In the genomic region with DNA sequence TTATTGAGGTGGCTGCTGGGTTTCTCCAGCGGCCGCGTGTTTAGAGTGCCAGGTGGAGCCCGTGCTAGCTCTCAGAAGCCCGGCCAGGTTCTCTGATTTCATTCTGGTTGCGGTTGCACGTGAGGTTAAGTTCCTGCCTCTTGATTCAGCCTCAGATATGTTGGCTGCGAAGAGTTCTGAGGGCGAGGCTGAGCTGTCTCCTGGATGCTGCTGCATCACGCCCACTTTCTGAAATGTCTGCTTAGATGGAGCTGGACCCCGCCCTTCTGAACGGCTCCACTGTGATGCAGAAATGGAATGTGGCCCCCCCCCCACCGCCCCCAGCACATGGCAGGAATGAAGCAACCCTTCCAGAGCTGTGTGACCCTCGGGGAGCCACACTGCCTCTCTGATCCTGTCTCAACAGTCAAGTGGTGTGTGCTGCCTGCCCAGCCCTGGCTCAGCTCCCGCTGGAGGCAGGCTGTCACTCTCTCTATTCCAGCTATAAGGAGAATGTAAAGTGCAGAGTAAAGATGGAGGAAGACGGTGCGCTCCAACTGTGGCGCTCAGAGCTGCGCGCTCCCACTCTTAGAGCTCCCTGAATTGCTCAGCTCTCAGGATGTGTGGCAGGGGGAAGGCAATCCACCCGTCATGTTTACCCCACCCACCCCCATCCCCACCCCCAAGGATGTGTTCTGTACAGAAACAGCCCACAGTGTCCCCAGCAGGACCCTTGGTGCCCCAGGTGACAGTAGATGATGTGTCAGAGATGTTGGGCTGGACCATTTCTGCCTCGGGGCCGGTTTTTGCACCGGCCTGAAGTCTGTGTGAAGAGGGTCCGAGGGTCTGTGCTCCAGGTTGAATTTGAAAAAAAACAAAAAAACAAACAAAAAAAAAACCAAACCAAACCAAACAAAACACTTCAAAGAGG, we compare ENCODE assay signal across 8 mouse cellular contexts. TPM values are rescaled to one million over a fixed set of nuclear protein-coding genes. Genes with fewer than 3 reads are reported as not detected.
DNase-seq lines count a peak whose midpoint lies in the region; ATAC-seq and TF ChIP-seq lines count a peak whose summit lies in the region.

No protein-coding gene starts in this region.

- TF ChIP-seq POLR2A in heart, adult 2 months (IDR thresholded peaks at IDR 0.05; ENCODE audit: insufficient read depth, low read depth, low read length): no peak

- H3K4me2 ChIP-seq in heart, embryonic 12.5 days: peak overlapping the region; percentile 62
- peak overlapping the region; percentile 39 for H3K4me2 ChIP-seq in hindbrain, embryonic 12.5 days (replicated peaks)
- H3K4me2 ChIP-seq in stomach, embryonic 16.5 days (ENCODE audit: low read depth, low read length): no peak overlapping the region

- 0 out of 2 replicates have a peak overlapping the region, but pooled peaks have one; percentile 40 for H3K27ac ChIP-seq in heart, embryonic 12.5 days (ENCODE audit: poor library complexity, severe bottlenecking)
- no peak overlapping the region; the same call in 1 of the 2 replicates for H3K27ac ChIP-seq in heart, adult 2 months
- H3K27ac ChIP-seq in hindbrain, embryonic 12.5 days: peak overlapping the region; percentile 23; the same call in 1 of the 2 replicates
- H3K27ac ChIP-seq in stomach, embryonic 16.5 days (ENCODE audit: low read length): no peak overlapping the region

- no peak for DNase-seq in heart, adult 2 months
- DNase-seq in spleen, postnatal 36 days (ENCODE audit: low spot score in 2 of 2): peak; percentile 17 to 22
- no peak for DNase-seq in spleen, adult 12 weeks (ENCODE audit: low spot score)
- DNase-seq in ovary, postnatal 36 days (ENCODE audit: low spot score): no peak
- DNase-seq in layer of hippocampus, postnatal 14 days (ENCODE audit: low spot score in 2 of 2): no peak

- intact Hi-C loops in heart, adult 2 months (cut with DNase I): no loop called here

- no peak for TF ChIP-seq CTCF in heart, adult 2 months (IDR thresholded peaks at IDR 0.05)

- H3K9me3 ChIP-seq in heart, embryonic 12.5 days (replicated peaks): no peaks in the 10 kb centered on the region
- no peaks in the 10 kb centered on the region for H3K9me3 ChIP-seq in hindbrain, embryonic 12.5 days (replicated peaks)
- H3K9me3 ChIP-seq in stomach, embryonic 16.5 days (replicated peaks; ENCODE audit: control insufficient read depth, low read length): 0 out of 2 replicates have a peak, but pooled peaks cover 3% of the 10 kb centered on the region

- peaks cover 11% of the 10 kb centered on the region for H3K27me3 ChIP-seq in heart, embryonic 12.5 days (replicated peaks)
- H3K27me3 ChIP-seq in heart, adult 2 months (ENCODE audit: control insufficient read depth, insufficient read depth, low read length): no peaks in the 10 kb centered on the region
- H3K27me3 ChIP-seq in hindbrain, embryonic 12.5 days: no peaks in the 10 kb centered on the region
- H3K27me3 ChIP-seq in stomach, embryonic 16.5 days (ENCODE audit: control insufficient read depth, insufficient read depth, low read length): no peaks in the 10 kb centered on the region

- TF ChIP-seq EP300 in heart, adult 2 months (IDR thresholded peaks at IDR 0.05; ENCODE audit: insufficient read depth, low read depth, low read length): no peak

- 30% methylated on average over 25 of the region's 25 CpGs for WGBS in heart, embryonic 12.5 days
- WGBS in heart, adult 2 months: 45% methylated on average over 25 of the region's 25 CpGs
- WGBS in hindbrain, embryonic 12.5 days: 36% methylated on average over 25 of the region's 25 CpGs
- 37% methylated on average over 25 of the region's 25 CpGs for WGBS in stomach, embryonic 16.5 days

- peak; percentile 49; the same call in 1 of the 2 replicates for ATAC-seq in heart, embryonic 12.5 days (ENCODE audit: insufficient number of reproducible peaks, low FRiP score)
- peak; percentile 63 for ATAC-seq in hindbrain, embryonic 12.5 days (ENCODE audit: low FRiP score)
- peak; percentile 16; the same call in 1 of the 2 replicates for ATAC-seq in stomach, embryonic 16.5 days (ENCODE audit: insufficient read depth, low FRiP score)

- peaks cover 34% of the 10 kb centered on the region for H3K4me1 ChIP-seq in heart, embryonic 12.5 days (replicated peaks)
- H3K4me1 ChIP-seq in heart, adult 2 months (ENCODE audit: control insufficient read depth, insufficient read depth, low read length): no peaks in the 10 kb centered on the region
- peaks cover 16% of the 10 kb centered on the region for H3K4me1 ChIP-seq in hindbrain, embryonic 12.5 days
- peaks cover 6% of the 10 kb centered on the region; the same call in 1 of the 2 replicates for H3K4me1 ChIP-seq in stomach, embryonic 16.5 days (ENCODE audit: control insufficient read depth, insufficient read depth, low read length)

- no peaks in the 10 kb centered on the region; the same call in 1 of the 2 replicates for H3K79me2 ChIP-seq in heart, adult 2 months (replicated peaks; ENCODE audit: control insufficient read depth, insufficient read depth, low read length)

- H3K9ac ChIP-seq in heart, embryonic 12.5 days: peak overlapping the region; percentile 35; the same call in 1 of the 2 replicates
- H3K9ac ChIP-seq in heart, adult 2 months (ENCODE audit: low read depth, low read length): no peak overlapping the region
- H3K9ac ChIP-seq in hindbrain, embryonic 12.5 days: no peak overlapping the region
- no peak overlapping the region for H3K9ac ChIP-seq in stomach, embryonic 16.5 days (ENCODE audit: low read length)

- no peaks in the 10 kb centered on the region for H3K36me3 ChIP-seq in heart, embryonic 12.5 days
- H3K36me3 ChIP-seq in heart, adult 2 months (ENCODE audit: control insufficient read depth, insufficient read depth, low read length): no peaks in the 10 kb centered on the region
- H3K36me3 ChIP-seq in hindbrain, embryonic 12.5 days: no peaks in the 10 kb centered on the region
- H3K36me3 ChIP-seq in stomach, embryonic 16.5 days (ENCODE audit: control insufficient read depth, insufficient read depth, low read length): no peaks in the 10 kb centered on the region

- peak overlapping the region; percentile 28 for H3K4me3 ChIP-seq in heart, embryonic 12.5 days
- no peak overlapping the region for H3K4me3 ChIP-seq in heart, adult 2 months
- no peak overlapping the region for H3K4me3 ChIP-seq in hindbrain, embryonic 12.5 days
- H3K4me3 ChIP-seq in stomach, embryonic 16.5 days (replicated peaks; ENCODE audit: low read length): no peak overlapping the region

RNA-seq across cellular contexts. Expression of gene Tesc, which starts 9.6 kb away (rescaled TPM):
- polyA plus RNA-seq in heart, embryonic 12.5 days (2016; fragmentation: Nextera tagmentation; extraction: Ambion mirVana): 17.3 and 20.4 TPM in 2 replicates
- total RNA-seq in heart, adult 2 months (2021): 100 to 1,000 TPM; 200 to 231 TPM
- 125 and 164 TPM in 2 replicates for polyA plus RNA-seq in heart, adult 2 months (2012; rRNA removed)
- 0.53 and 0.56 TPM in 2 replicates for polyA plus RNA-seq in hindbrain, embryonic 12.5 days (2016; fragmentation: Nextera tagmentation; extraction: Ambion mirVana)
- polyA plus RNA-seq in stomach, embryonic 16.5 days (2015; fragmentation: Nextera tagmentation; extraction: Ambion mirVana): 26.1 and 27.4 TPM in 2 replicates
- total RNA-seq in layer of hippocampus, postnatal 14 days (2021): 10 to 100 TPM; 70.1 to 74.1 TPM

Comparison
In these comparisons a context has a peak if more than half of its experiments do, and no peak if none do; other contexts are left out.
1. H3K27ac ChIP-seq: peak in heart, embryonic 12.5 days (single experiment) and hindbrain, embryonic 12.5 days (single experiment); none in heart, adult 2 months (single experiment) and stomach, embryonic 16.5 days (single experiment).
2. DNase-seq: peak in spleen, postnatal 36 days (2 of 2); none in heart, adult 2 months (0 of 2), spleen, adult 12 weeks (single experiment), ovary, postnatal 36 days (single experiment) and layer of hippocampus, postnatal 14 days (0 of 2).
3. RNA of gene Tesc, which starts 9.6 kb away (polyA plus RNA-seq): 125 to 164 TPM in heart, adult 2 months, 26.1 to 27.4 TPM in stomach, embryonic 16.5 days and 17.3 to 20.4 TPM in heart, embryonic 12.5 days; 0.53 to 0.56 TPM in hindbrain, embryonic 12.5 days; every median in the first group is over 10 times any median in the second.
4. Peak in every context shown above with its lines, with median percentiles within 50 percentile points of each other: ATAC-seq.